In genomic region chr4:138672160-138672559, GRCm38 (mm10) we compare ENCODE assay signal across 31 mouse cellular contexts. TPM values are rescaled to one million over a fixed set of nuclear protein-coding genes. Genes with fewer than 3 reads are reported as not detected.
A peak's percentile ranks its signal among the peaks of the same experiment; 100 is the strongest.
DNase-seq lines count a peak whose midpoint lies in the region; ATAC-seq lines count a peak whose summit lies in the region.
"Had no signal": no experiment of that assay in that cellular context is flagged by ENCODE, and none has a peak within 500 bp of the region (broad histone marks: within the 10 kb centered on the region; RNA-seq: fewer than 3 reads in every experiment).

No protein-coding gene starts in this region.

- H3K36me3 ChIP-seq in midbrain, embryonic 12.5 days: no peaks in the 10 kb centered on the region
- H3K36me3 ChIP-seq in midbrain, embryonic 10.5 days: no peaks in the 10 kb centered on the region
- H3K36me3 ChIP-seq in stomach, embryonic 14.5 days (ENCODE audit: control insufficient read depth, insufficient read depth, low read length): no peaks in the 10 kb centered on the region
- no peaks in the 10 kb centered on the region for H3K36me3 ChIP-seq in forebrain, embryonic 12.5 days (replicated peaks)
- H3K36me3 ChIP-seq: embryonic facial prominence, embryonic 13.5 days; forebrain, embryonic 10.5 days; kidney, embryonic 15.5 days; limb, embryonic 12.5 days; liver, embryonic 15.5 days had no signal

- peak; percentile 12 to 31 for DNase-seq in lung, adult 18-20 months
- no peak for DNase-seq in lung, postnatal 4 days
- no peak for DNase-seq in midbrain, embryonic 10.5 days (ENCODE audit: low spot score)
- DNase-seq in cerebellum, adult 11 months: no peak
- DNase-seq in cerebellum, postnatal 4 days (ENCODE audit: low spot score in 2 of 2): no peak
- DNase-seq: adrenal gland, adult 2 months; adrenal gland, postnatal 36 days; cerebellum, adult 9-10 months; cerebellum, postnatal 36 days; kidney, adult 18-20 months; kidney, postnatal 25 days; right cerebral cortex, postnatal 4 days; thymus, postnatal 14 days had no signal

- 0 out of 2 replicates have a peak, but pooled peaks have one; percentile 9 for ATAC-seq in midbrain, embryonic 12.5 days (ENCODE audit: low FRiP score, low read depth)
- ATAC-seq in stomach, embryonic 14.5 days (ENCODE audit: insufficient number of reproducible peaks, insufficient read depth, low FRiP score, low read depth): 0 out of 2 replicates have a peak, but pooled peaks have one; percentile 23
- ATAC-seq in forebrain, embryonic 12.5 days (ENCODE audit: low FRiP score): no peak
- ATAC-seq: activated CD4-positive, CD25-positive, alpha-beta regulatory T cell, adult 4 months; forebrain, embryonic 16.5 days; hindbrain, embryonic 16.5 days had no signal

- no peaks in the 10 kb centered on the region for H3K9me3 ChIP-seq in midbrain, embryonic 12.5 days
- H3K9me3 ChIP-seq in midbrain, embryonic 10.5 days (replicated peaks): no peaks in the 10 kb centered on the region
- H3K9me3 ChIP-seq in stomach, embryonic 14.5 days (ENCODE audit: control insufficient read depth, low read depth, low read length): no peaks in the 10 kb centered on the region
- H3K9me3 ChIP-seq in forebrain, embryonic 12.5 days: no peaks in the 10 kb centered on the region
- H3K9me3 ChIP-seq: embryonic facial prominence, embryonic 13.5 days; forebrain, embryonic 10.5 days; kidney, embryonic 15.5 days; limb, embryonic 12.5 days; liver, embryonic 15.5 days had no signal

- no peak overlapping the region for H3K4me3 ChIP-seq in midbrain, embryonic 12.5 days
- H3K4me3 ChIP-seq in midbrain, embryonic 10.5 days: no peak overlapping the region
- no peak overlapping the region for H3K4me3 ChIP-seq in stomach, embryonic 14.5 days (ENCODE audit: low read depth, low read length)
- no peak overlapping the region for H3K4me3 ChIP-seq in forebrain, embryonic 12.5 days (replicated peaks)
- H3K4me3 ChIP-seq: embryonic facial prominence, embryonic 13.5 days; forebrain, embryonic 10.5 days; kidney, embryonic 15.5 days; layer of hippocampus, adult 2 months; left cerebral cortex, adult 2 months; limb, embryonic 12.5 days; liver, embryonic 15.5 days; megakaryocyte, embryonic 14.5 days had no signal

- H3K27ac ChIP-seq in midbrain, embryonic 12.5 days (replicated peaks): peak overlapping the region; percentile 56; the same call in 1 of the 2 replicates
- no peak overlapping the region for H3K27ac ChIP-seq in midbrain, embryonic 10.5 days (replicated peaks)
- no peak overlapping the region for H3K27ac ChIP-seq in stomach, embryonic 14.5 days (ENCODE audit: low read length)
- H3K27ac ChIP-seq in forebrain, embryonic 12.5 days: no peak overlapping the region
- H3K27ac ChIP-seq: embryonic facial prominence, embryonic 13.5 days; forebrain, embryonic 10.5 days; kidney, embryonic 15.5 days; layer of hippocampus, adult 2 months; left cerebral cortex, adult 2 months; limb, embryonic 12.5 days; liver, embryonic 15.5 days had no signal

- H3K27me3 ChIP-seq in midbrain, embryonic 12.5 days: peaks cover 35% of the 10 kb centered on the region
- H3K27me3 ChIP-seq in midbrain, embryonic 10.5 days (ENCODE audit: low read depth, poor library complexity, severe bottlenecking): peaks cover 21% of the 10 kb centered on the region
- no peaks in the 10 kb centered on the region for H3K27me3 ChIP-seq in stomach, embryonic 14.5 days (ENCODE audit: control insufficient read depth, insufficient read depth, low read length)
- H3K27me3 ChIP-seq in forebrain, embryonic 12.5 days: peaks cover 65% of the 10 kb centered on the region
- H3K27me3 ChIP-seq: liver, embryonic 15.5 days had no signal

- 0 out of 2 replicates have a peak, but pooled peaks cover 7% of the 10 kb centered on the region for H3K4me1 ChIP-seq in midbrain, embryonic 12.5 days
- H3K4me1 ChIP-seq in midbrain, embryonic 10.5 days: peaks cover 27% of the 10 kb centered on the region
- H3K4me1 ChIP-seq in stomach, embryonic 14.5 days (ENCODE audit: control insufficient read depth, insufficient read depth, low read length): no peaks in the 10 kb centered on the region
- H3K4me1 ChIP-seq in forebrain, embryonic 12.5 days: no peaks in the 10 kb centered on the region; the same call in 1 of the 2 replicates
- H3K4me1 ChIP-seq: embryonic facial prominence, embryonic 13.5 days; kidney, embryonic 15.5 days; limb, embryonic 12.5 days; liver, embryonic 15.5 days; megakaryocyte, embryonic 14.5 days had no signal

- H3K4me2 ChIP-seq in midbrain, embryonic 12.5 days (replicated peaks): no peak overlapping the region
- H3K4me2 ChIP-seq in stomach, embryonic 14.5 days (replicated peaks; ENCODE audit: low read depth, low read length): no peak overlapping the region
- H3K4me2 ChIP-seq in forebrain, embryonic 12.5 days: no peak overlapping the region
- H3K4me2 ChIP-seq: embryonic facial prominence, embryonic 13.5 days; kidney, embryonic 15.5 days; limb, embryonic 12.5 days; liver, embryonic 15.5 days had no signal

- H3K9ac ChIP-seq in midbrain, embryonic 12.5 days (replicated peaks): no peak overlapping the region
- H3K9ac ChIP-seq in stomach, embryonic 14.5 days (replicated peaks; ENCODE audit: low read depth, low read length): no peak overlapping the region
- no peak overlapping the region for H3K9ac ChIP-seq in forebrain, embryonic 12.5 days
- H3K9ac ChIP-seq: embryonic facial prominence, embryonic 13.5 days; kidney, embryonic 15.5 days; limb, embryonic 12.5 days; liver, embryonic 15.5 days had no signal

- WGBS in midbrain, embryonic 12.5 days: 50% methylated on average over 4 of the region's 4 CpGs
- 67% methylated on average over 4 of the region's 4 CpGs for WGBS in midbrain, embryonic 10.5 days
- 45% methylated on average over 4 of the region's 4 CpGs for WGBS in stomach, embryonic 14.5 days
- 76% methylated on average over 4 of the region's 4 CpGs for WGBS in forebrain, embryonic 12.5 days

RNA-seq across cellular contexts. Expression of gene Vwa5b1, which starts 36.5 kb away (rescaled TPM):
- polyA plus RNA-seq in midbrain, embryonic 12.5 days (2016; fragmentation: Nextera tagmentation; extraction: Ambion mirVana): 0.14 and 0.37 TPM in 2 replicates
- 0.33 and 0.46 TPM in 2 replicates for polyA plus RNA-seq in midbrain, embryonic 10.5 days (2016; fragmentation: Nextera tagmentation; extraction: Ambion mirVana)
- 0.04 and 0.28 TPM in 2 replicates for polyA plus RNA-seq in stomach, embryonic 14.5 days (2014; fragmentation: Nextera tagmentation; extraction: Ambion mirVana)
- 0.13 and 0.45 TPM in 2 replicates for polyA plus RNA-seq in forebrain, embryonic 12.5 days (2016; fragmentation: Nextera tagmentation; extraction: Ambion mirVana)
- polyA plus RNA-seq: activated CD4-positive, CD25-positive, alpha-beta regulatory T cell, adult 4 months; adrenal gland, adult 2 months; C2C12; heart, embryonic 14.5 days; liver, adult 2 months; liver, embryonic 15.5 days; spleen, adult 2 months had no signal

RNA-seq across cellular contexts. Expression of gene Pla2g2c, which starts 52.4 kb away (rescaled TPM):
- polyA plus RNA-seq in midbrain, embryonic 12.5 days (2016; fragmentation: Nextera tagmentation; extraction: Ambion mirVana): 0.50 and 0.98 TPM in 2 replicates
- 0.62 and 0.70 TPM in 2 replicates for polyA plus RNA-seq in midbrain, embryonic 10.5 days (2016; fragmentation: Nextera tagmentation; extraction: Ambion mirVana)
- 0.14 TPM in 1 of 2 replicates, not detected in the other for polyA plus RNA-seq in stomach, embryonic 14.5 days (2014; fragmentation: Nextera tagmentation; extraction: Ambion mirVana)
- 0.18 and 0.26 TPM in 2 replicates for polyA plus RNA-seq in forebrain, embryonic 12.5 days (2016; fragmentation: Nextera tagmentation; extraction: Ambion mirVana)
- polyA plus RNA-seq: activated CD4-positive, CD25-positive, alpha-beta regulatory T cell, adult 4 months; C2C12; forebrain, embryonic 16.5 days; liver, adult 2 months; liver, embryonic 15.5 days; spleen, adult 2 months had no signal

Comparison
In these comparisons a context has a peak if more than half of its experiments do, and no peak if none do; other contexts are left out.
1. DNase-seq: peak in lung, adult 18-20 months (2 of 2); none in lung, postnatal 4 days (0 of 2), midbrain, embryonic 10.5 days (single experiment), cerebellum, adult 11 months (single experiment) and cerebellum, postnatal 4 days (0 of 2).